In genomic region chr1:134860538-134860937, GRCm38 (mm10) we compare ENCODE assay signal across 17 mouse cellular contexts.
DNase-seq lines count a peak whose midpoint lies in the region; ATAC-seq lines count a peak whose summit lies in the region.
"Had no signal": no experiment of that assay in that cellular context is flagged by ENCODE, and none has a peak within 500 bp of the region (broad histone marks: within the 10 kb centered on the region; RNA-seq: fewer than 3 reads in every experiment).

No protein-coding gene starts in this region.

- no peak overlapping the region for H3K9ac ChIP-seq in heart, embryonic 11.5 days (ENCODE audit: low read depth, low read length)
- no peak overlapping the region for H3K9ac ChIP-seq in midbrain, embryonic 12.5 days (replicated peaks)
- H3K9ac ChIP-seq in midbrain, embryonic 15.5 days = no peak overlapping the region
- H3K9ac ChIP-seq in forebrain, embryonic 11.5 days (ENCODE audit: low read length) = no peak overlapping the region
- H3K9ac ChIP-seq: embryonic facial prominence, embryonic 12.5 days; hindbrain, embryonic 13.5 days; liver, postnatal 0 days had no signal

- H3K4me3 ChIP-seq in heart, embryonic 10.5 days = no peak overlapping the region
- H3K4me3 ChIP-seq in heart, embryonic 11.5 days (ENCODE audit: low read depth, low read length) = no peak overlapping the region
- H3K4me3 ChIP-seq in midbrain, embryonic 12.5 days = no peak overlapping the region
- H3K4me3 ChIP-seq in midbrain, embryonic 15.5 days = no peak overlapping the region
- no peak overlapping the region for H3K4me3 ChIP-seq in forebrain, embryonic 11.5 days (ENCODE audit: low read depth, low read length)
- H3K4me3 ChIP-seq: embryonic facial prominence, embryonic 12.5 days; hindbrain, embryonic 13.5 days; layer of hippocampus, adult 2 months had no signal

- no peaks in the 10 kb centered on the region for H3K27me3 ChIP-seq in heart, embryonic 10.5 days (ENCODE audit: insufficient read depth, poor library complexity, severe bottlenecking)
- no peaks in the 10 kb centered on the region for H3K27me3 ChIP-seq in heart, embryonic 11.5 days (ENCODE audit: control insufficient read depth, insufficient read depth, low read length)
- H3K27me3 ChIP-seq in midbrain, embryonic 12.5 days = peaks cover 30% of the 10 kb centered on the region
- H3K27me3 ChIP-seq in midbrain, embryonic 15.5 days (replicated peaks) = no peaks in the 10 kb centered on the region
- H3K27me3 ChIP-seq in forebrain, embryonic 11.5 days (ENCODE audit: control insufficient read depth, insufficient read depth, low read length) = peaks cover 51% of the 10 kb centered on the region
- H3K27me3 ChIP-seq: embryonic facial prominence, embryonic 12.5 days; hindbrain, embryonic 13.5 days had no signal

- WGBS in heart, embryonic 10.5 days = 51% methylated on average over 2 of the region's 2 CpGs
- WGBS in heart, embryonic 11.5 days (ENCODE audit: insufficient replicate concordance) = 50% methylated on average over 2 of the region's 2 CpGs
- 10% methylated on average over 2 of the region's 2 CpGs for WGBS in midbrain, embryonic 12.5 days
- 16% methylated on average over 2 of the region's 2 CpGs for WGBS in midbrain, embryonic 15.5 days
- 12% methylated on average over 2 of the region's 2 CpGs for WGBS in forebrain, embryonic 11.5 days

- H3K36me3 ChIP-seq in heart, embryonic 10.5 days = peaks cover 16% of the 10 kb centered on the region
- H3K36me3 ChIP-seq in heart, embryonic 11.5 days (ENCODE audit: control insufficient read depth, insufficient read depth, low read length) = no peaks in the 10 kb centered on the region
- no peaks in the 10 kb centered on the region for H3K36me3 ChIP-seq in midbrain, embryonic 12.5 days
- H3K36me3 ChIP-seq in midbrain, embryonic 15.5 days (replicated peaks) = no peaks in the 10 kb centered on the region
- H3K36me3 ChIP-seq in forebrain, embryonic 11.5 days (ENCODE audit: control insufficient read depth, insufficient read depth, low read length) = no peaks in the 10 kb centered on the region
- H3K36me3 ChIP-seq: embryonic facial prominence, embryonic 12.5 days had no signal

- DNase-seq in heart, embryonic 10.5 days (ENCODE audit: low spot score) = no peak
- DNase-seq in forebrain, embryonic 11.5 days (ENCODE audit: low spot score) = no peak
- peak; percentile 62 for DNase-seq in retina, embryonic 14.5 days (ENCODE audit: low spot score)
- no peak for DNase-seq in urinary bladder, postnatal 25 days (ENCODE audit: low spot score)
- DNase-seq: cerebellum, adult 8-10 months; gastrocnemius, postnatal 36 days; liver, postnatal 0 days; right cerebral cortex, postnatal 4 days; thymus, adult 18-20 months had no signal

- no peaks in the 10 kb centered on the region for H3K9me3 ChIP-seq in heart, embryonic 10.5 days
- no peaks in the 10 kb centered on the region for H3K9me3 ChIP-seq in heart, embryonic 11.5 days (replicated peaks; ENCODE audit: control insufficient read depth, low read length)
- H3K9me3 ChIP-seq in midbrain, embryonic 12.5 days = no peaks in the 10 kb centered on the region
- no peaks in the 10 kb centered on the region for H3K9me3 ChIP-seq in midbrain, embryonic 15.5 days
- H3K9me3 ChIP-seq in forebrain, embryonic 11.5 days (ENCODE audit: control insufficient read depth, low read length) = no peaks in the 10 kb centered on the region
- H3K9me3 ChIP-seq: embryonic facial prominence, embryonic 12.5 days; hindbrain, embryonic 13.5 days had no signal

- no peak overlapping the region for H3K4me2 ChIP-seq in heart, embryonic 11.5 days
- no peak overlapping the region for H3K4me2 ChIP-seq in midbrain, embryonic 12.5 days (replicated peaks)
- no peak overlapping the region for H3K4me2 ChIP-seq in midbrain, embryonic 15.5 days
- no peak overlapping the region for H3K4me2 ChIP-seq in forebrain, embryonic 11.5 days (ENCODE audit: low read depth, low read length, severe bottlenecking)
- H3K4me2 ChIP-seq: embryonic facial prominence, embryonic 12.5 days; hindbrain, embryonic 13.5 days had no signal

- ATAC-seq in heart, embryonic 11.5 days (replicated peaks; ENCODE audit: insufficient number of reproducible peaks, low FRiP score, low TSS enrichment) = no peak
- peak; percentile 34; the same call in 1 of the 2 replicates for ATAC-seq in midbrain, embryonic 12.5 days (ENCODE audit: low FRiP score, low read depth)
- ATAC-seq in midbrain, embryonic 15.5 days (replicated peaks) = no peak
- ATAC-seq in forebrain, embryonic 11.5 days (replicated peaks; ENCODE audit: low FRiP score) = peak; percentile 44
- no peak for ATAC-seq in CD4-positive, CD25-positive, alpha-beta regulatory T cell, adult 4 months
- ATAC-seq: liver, postnatal 0 days had no signal

- H3K27ac ChIP-seq in heart, embryonic 10.5 days = 0 out of 2 replicates have a peak overlapping the region, but pooled peaks have one; percentile 22
- no peak overlapping the region for H3K27ac ChIP-seq in heart, embryonic 11.5 days (ENCODE audit: low read depth, low read length)
- H3K27ac ChIP-seq in midbrain, embryonic 12.5 days (replicated peaks) = no peak overlapping the region; the same call in 1 of the 2 replicates
- no peak overlapping the region for H3K27ac ChIP-seq in midbrain, embryonic 15.5 days
- H3K27ac ChIP-seq in forebrain, embryonic 11.5 days (ENCODE audit: low read depth, low read length) = no peak overlapping the region
- H3K27ac ChIP-seq: embryonic facial prominence, embryonic 12.5 days; layer of hippocampus, adult 2 months; macrophage had no signal

- peaks cover 5% of the 10 kb centered on the region; the same call in 1 of the 2 replicates for H3K4me1 ChIP-seq in heart, embryonic 10.5 days
- peaks cover 7% of the 10 kb centered on the region; the same call in 1 of the 2 replicates for H3K4me1 ChIP-seq in heart, embryonic 11.5 days (ENCODE audit: control insufficient read depth, insufficient read depth, low read length)
- H3K4me1 ChIP-seq in midbrain, embryonic 12.5 days = peaks cover 13% of the 10 kb centered on the region
- peaks cover 11% of the 10 kb centered on the region for H3K4me1 ChIP-seq in midbrain, embryonic 15.5 days
- peaks cover 3% of the 10 kb centered on the region for H3K4me1 ChIP-seq in forebrain, embryonic 11.5 days (replicated peaks; ENCODE audit: control insufficient read depth, insufficient read depth, low read length)

Comparison
In these comparisons a context has a peak if more than half of its experiments do, and no peak if none do; other contexts are left out.
1. ATAC-seq: peak in midbrain, embryonic 12.5 days (single experiment) and forebrain, embryonic 11.5 days (single experiment); none in heart, embryonic 11.5 days (single experiment), midbrain, embryonic 15.5 days (single experiment) and CD4-positive, CD25-positive, alpha-beta regulatory T cell, adult 4 months (single experiment).